Mouse (Mus musculus) ovary, adult 2 months (tissue): Measurements from ENCODE around the gene Klhdc4. TPM values are rescaled to one million over a fixed set of nuclear protein-coding genes. Genes with fewer than 3 reads are reported as not detected.

ENCODE experiments used
- polyA plus RNA-seq: library from polyadenylated mRNA; depleted of rRNA; stranded (reverse); fragments of >200 nt; gene quantifications from 2 replicates; pipeline ENCODE4 v1.2.3, GENCODE M21; 2012; rRNA removed

The Klhdc4 gene
- polyA plus RNA-seq = 23.5 and 23.9 TPM in 2 replicates

GRCm38 (mm10) chr8:121829048-121829776 lies at the start of gene Klhdc4:
Gene Klhdc4, minus strand, starts transcription at chr8:121829569.

Other genes with a start within 250 kb of the Klhdc4 start
- gene Map1lc3b, start 239.2 kb downstream of the Klhdc4 start, polyA plus RNA-seq = 82.2 and 108 TPM in 2 replicates
- 56.8 and 61.6 TPM in 2 replicates for gene Zcchc14, start 176.7 kb downstream of the Klhdc4 start, polyA plus RNA-seq
- gene Jph3, start 99.9 kb downstream of the Klhdc4 start, polyA plus RNA-seq = 0.09 and 0.16 TPM in 2 replicates
- 229 and 250 TPM in 2 replicates for gene Slc7a5, start 78.1 kb upstream of the Klhdc4 start, polyA plus RNA-seq
- 0.10 TPM in 1 of 2 replicates, not detected in the other for gene Car5a, start 115.3 kb upstream of the Klhdc4 start, polyA plus RNA-seq
- gene Banp, start 120.2 kb upstream of the Klhdc4 start, polyA plus RNA-seq = 134 and 151 TPM in 2 replicates